Mouse (Mus musculus) megakaryocyte, embryonic 14.5 days (primary cell): ENCODE measurements around the gene Tldc1.

Experiments used
- FLI1 ChIP-seq: IDR thresholded peaks from 2 replicates; pipeline ENCODE4 v1.6.1; 2012; ENCODE audit warnings: low read length, inconsistent platforms, mixed read lengths
- GATA1 ChIP-seq: IDR thresholded peaks from 3 replicates; pipeline ENCODE4 v1.6.1; 2012; ENCODE audit warnings: mixed read lengths, low read length, inconsistent platforms, borderline replicate concordance

DNA sequence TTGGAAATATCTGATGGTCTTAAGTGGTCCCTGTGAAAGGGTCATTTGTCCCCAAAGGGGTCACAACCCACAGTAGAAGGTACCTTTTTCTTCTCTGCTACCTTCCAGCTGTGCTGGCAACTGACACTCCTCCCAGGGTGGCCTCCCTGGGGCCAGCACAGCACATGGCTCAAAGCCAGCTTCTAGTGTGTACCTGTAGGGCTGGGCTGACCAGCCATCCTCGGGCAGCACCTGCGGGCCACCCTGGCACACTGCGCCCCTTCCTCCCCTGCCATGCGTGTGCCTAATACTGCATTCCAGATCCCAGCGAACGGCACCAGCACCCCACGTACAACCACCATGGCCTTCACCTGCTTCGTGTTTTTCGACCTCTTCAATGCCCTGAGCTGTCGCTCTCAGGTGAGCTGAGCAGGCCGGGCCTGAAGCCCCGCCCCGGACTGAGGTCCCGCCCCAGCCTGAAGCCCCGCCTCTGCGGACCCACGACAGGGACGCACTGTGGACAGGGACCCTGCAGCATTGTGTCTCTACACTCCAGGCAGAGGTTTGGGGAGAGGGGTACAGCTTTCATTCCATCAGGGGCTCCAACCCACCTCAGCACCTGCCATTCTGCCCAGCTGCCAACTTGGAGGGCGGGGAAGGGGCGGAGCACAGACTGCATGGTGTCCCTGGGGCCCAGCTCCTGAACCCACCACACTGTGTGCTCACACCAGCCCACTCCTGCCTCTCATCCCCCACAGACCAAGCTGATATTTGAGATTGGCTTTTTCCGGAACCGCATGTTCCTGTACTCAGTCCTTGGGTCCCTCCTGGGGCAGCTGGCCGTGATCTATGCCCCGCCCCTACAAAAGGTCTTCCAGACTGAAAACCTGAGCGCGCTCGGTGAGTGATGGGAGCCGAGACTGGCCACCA lies 22.7 kb downstream of the Tldc1 start:
- TF ChIP-seq GATA1 (no peak), FLI1 (no peak)
